Mouse (Mus musculus): ENCODE data around the gene Tbx3. TPM values are rescaled to one million over a fixed set of nuclear protein-coding genes. Genes with fewer than 3 reads are reported as not detected.
A peak's percentile ranks its signal among the peaks of the same experiment; 100 is the strongest.

Tbx3 gene
- polyA plus RNA-seq, 1 experiment from 2014 or later, result 22.6 TPM

GRCm38 (mm10) chr5:119683861-119684260 is 13.4 kb downstream of the Tbx3 start:
- Histone ChIP-seq H3K9ac (ENCODE audit: low read depth, low read length) (peak overlapping the region; percentile 74; the same call in 1 of the 2 replicates), H3K9me3 (ENCODE audit: control insufficient read depth, low read length) (no peaks in the 10 kb centered on the region), H3K27ac (replicated peaks; ENCODE audit: low read depth, low read length) (peak overlapping the region; percentile 88), H3K27me3 (replicated peaks; ENCODE audit: control insufficient read depth, insufficient read depth, low read length) (peaks cover 77% of the 10 kb centered on the region), H3K4me2 (ENCODE audit: low read depth, low read length) (peak overlapping the region; percentile 63), H3K4me3 (ENCODE audit: low read depth, low read length) (0 out of 2 replicates have a peak overlapping the region, but pooled peaks have one; percentile 40), H3K36me3 (ENCODE audit: control insufficient read depth, insufficient read depth, low read length) (peaks cover 25% of the 10 kb centered on the region), H3K4me1 (ENCODE audit: control insufficient read depth, insufficient read depth, low read length) (peaks cover 6% of the 10 kb centered on the region; the same call in 1 of the 2 replicates)
- 35% methylated on average over 5 of the region's 5 CpGs for WGBS
- DNase-seq (ENCODE audit: low spot score), result no peak
- ATAC-seq (ENCODE audit: low read depth), result no peak

GRCm38 (mm10) chr5:119684701-119685391 is 14.4 kb downstream of the Tbx3 start:
- Histone ChIP-seq H3K4me2 (ENCODE audit: low read depth, low read length) (peak overlapping the region; percentile 58), H3K9me3 (ENCODE audit: control insufficient read depth, low read length) (no peaks in the 10 kb centered on the region), H3K9ac (ENCODE audit: low read depth, low read length) (peak overlapping the region; percentile 52), H3K27me3 (replicated peaks; ENCODE audit: control insufficient read depth, insufficient read depth, low read length) (peaks cover 83% of the 10 kb centered on the region), H3K36me3 (ENCODE audit: control insufficient read depth, insufficient read depth, low read length) (peaks cover 24% of the 10 kb centered on the region), H3K27ac (replicated peaks; ENCODE audit: low read depth, low read length) (peak overlapping the region; percentile 88), H3K4me3 (ENCODE audit: low read depth, low read length) (peak overlapping the region; percentile 34; the same call in 1 of the 2 replicates), H3K4me1 (ENCODE audit: control insufficient read depth, insufficient read depth, low read length) (peaks cover 6% of the 10 kb centered on the region; the same call in 1 of the 2 replicates)
- ATAC-seq (ENCODE audit: low read depth) (no peak), DNase-seq (ENCODE audit: low spot score) (no peak)
- WGBS, result 10% methylated on average over 15 of the region's 15 CpGs

- H3K27ac ChIP-seq (replicated peaks; ENCODE audit: low read depth, low read length), result peak overlapping the region; percentile 88
- H3K4me3 ChIP-seq (ENCODE audit: low read depth, low read length), result peak overlapping the region; percentile 34
- peak overlapping the region; percentile 58 for H3K4me2 ChIP-seq (ENCODE audit: low read depth, low read length)
- WGBS, result 3% methylated on average over 19 of the region's 22 CpGs
- ATAC-seq (ENCODE audit: low read depth), result peak; percentile 38
- peaks cover 6% of the 10 kb centered on the region; the same call in 1 of the 2 replicates for H3K4me1 ChIP-seq (ENCODE audit: control insufficient read depth, insufficient read depth, low read length)
- H3K27me3 ChIP-seq (replicated peaks; ENCODE audit: control insufficient read depth, insufficient read depth, low read length), result peaks cover 81% of the 10 kb centered on the region
- no peak for DNase-seq (ENCODE audit: low spot score)
- H3K9me3 ChIP-seq (ENCODE audit: control insufficient read depth, low read length), result no peaks in the 10 kb centered on the region
- peaks cover 18% of the 10 kb centered on the region for H3K36me3 ChIP-seq (ENCODE audit: control insufficient read depth, insufficient read depth, low read length)
- H3K9ac ChIP-seq (ENCODE audit: low read depth, low read length), result peak overlapping the region; percentile 52
These were observed 15.2 kb downstream of the Tbx3 start for GRCm38 (mm10) chr5:119685446-119686198.

GRCm38 (mm10) chr5:119686199-119686964 is 15.9 kb downstream of the Tbx3 start:
- H3K4me1 ChIP-seq (ENCODE audit: control insufficient read depth, insufficient read depth, low read length), result peaks cover 6% of the 10 kb centered on the region; the same call in 1 of the 2 replicates
- H3K9me3 ChIP-seq (ENCODE audit: control insufficient read depth, low read length), result no peaks in the 10 kb centered on the region
- H3K27ac ChIP-seq (replicated peaks; ENCODE audit: low read depth, low read length), result peak overlapping the region; percentile 88
- no peak for ATAC-seq (ENCODE audit: low read depth)
- H3K27me3 ChIP-seq (replicated peaks; ENCODE audit: control insufficient read depth, insufficient read depth, low read length), result peaks cover 77% of the 10 kb centered on the region
- peak overlapping the region; percentile 34 for H3K4me3 ChIP-seq (ENCODE audit: low read depth, low read length)
- H3K9ac ChIP-seq (ENCODE audit: low read depth, low read length), result peak overlapping the region; percentile 60
- DNase-seq (ENCODE audit: low spot score), result no peak
- H3K36me3 ChIP-seq (ENCODE audit: control insufficient read depth, insufficient read depth, low read length), result peaks cover 15% of the 10 kb centered on the region
- peak overlapping the region; percentile 58 for H3K4me2 ChIP-seq (ENCODE audit: low read depth, low read length)
- WGBS, result 2% methylated on average over 29 of the region's 30 CpGs

- Histone ChIP-seq H3K4me2 (ENCODE audit: low read depth, low read length) (peak overlapping the region; percentile 58), H3K4me1 (ENCODE audit: control insufficient read depth, insufficient read depth, low read length) (peaks cover 6% of the 10 kb centered on the region; the same call in 1 of the 2 replicates), H3K4me3 (ENCODE audit: low read depth, low read length) (peak overlapping the region; percentile 34), H3K36me3 (ENCODE audit: control insufficient read depth, insufficient read depth, low read length) (peaks cover 11% of the 10 kb centered on the region), H3K27me3 (replicated peaks; ENCODE audit: control insufficient read depth, insufficient read depth, low read length) (peaks cover 69% of the 10 kb centered on the region), H3K9me3 (ENCODE audit: control insufficient read depth, low read length) (no peaks in the 10 kb centered on the region), H3K27ac (replicated peaks; ENCODE audit: low read depth, low read length) (peak overlapping the region; percentile 88; the same call in 1 of the 2 replicates), H3K9ac (ENCODE audit: low read depth, low read length) (peak overlapping the region; percentile 60)
- 5% methylated on average over 36 of the region's 36 CpGs for WGBS
- no peak; the same call in 1 of the 2 replicates for ATAC-seq (ENCODE audit: low read depth)
- no peak for DNase-seq (ENCODE audit: low spot score)
These were observed 16.8 kb downstream of the Tbx3 start for GRCm38 (mm10) chr5:119687005-119687855.

GRCm38 (mm10) chr5:119687856-119688206 is 17.4 kb downstream of the Tbx3 start:
- peaks cover 63% of the 10 kb centered on the region for H3K27me3 ChIP-seq (replicated peaks; ENCODE audit: control insufficient read depth, insufficient read depth, low read length)

GRCm38 (mm10) chr5:119688306-119688705 is 17.8 kb downstream of the Tbx3 start:
- DNase-seq (ENCODE audit: low spot score) (no peak), ATAC-seq (ENCODE audit: low read depth) (no peak)
- Histone ChIP-seq H3K4me1 (ENCODE audit: control insufficient read depth, insufficient read depth, low read length) (peaks cover 6% of the 10 kb centered on the region; the same call in 1 of the 2 replicates), H3K9ac (ENCODE audit: low read depth, low read length) (no peak overlapping the region), H3K36me3 (ENCODE audit: control insufficient read depth, insufficient read depth, low read length) (no peaks in the 10 kb centered on the region; the same call in 1 of the 2 replicates), H3K27me3 (replicated peaks; ENCODE audit: control insufficient read depth, insufficient read depth, low read length) (peaks cover 58% of the 10 kb centered on the region), H3K4me3 (ENCODE audit: low read depth, low read length) (no peak overlapping the region), H3K27ac (replicated peaks; ENCODE audit: low read depth, low read length) (no peak overlapping the region), H3K9me3 (ENCODE audit: control insufficient read depth, low read length) (no peaks in the 10 kb centered on the region), H3K4me2 (ENCODE audit: low read depth, low read length) (no peak overlapping the region)
- WGBS, result 26% methylated on average over 3 of the region's 3 CpGs

More at GRCm38 (mm10) chr5:119687856-119688206, 17.4 kb downstream of the Tbx3 start:
- Histone ChIP-seq H3K36me3 (ENCODE audit: control insufficient read depth, insufficient read depth, low read length) (peaks cover 5% of the 10 kb centered on the region), H3K9ac (ENCODE audit: low read depth, low read length) (peak overlapping the region; percentile 60; the same call in 1 of the 2 replicates), H3K4me1 (ENCODE audit: control insufficient read depth, insufficient read depth, low read length) (peaks cover 6% of the 10 kb centered on the region; the same call in 1 of the 2 replicates), H3K4me2 (ENCODE audit: low read depth, low read length) (peak overlapping the region; percentile 58), H3K9me3 (ENCODE audit: control insufficient read depth, low read length) (no peaks in the 10 kb centered on the region), H3K27ac (replicated peaks; ENCODE audit: low read depth, low read length) (0 out of 2 replicates have a peak overlapping the region, but pooled peaks have one; percentile 88), H3K4me3 (ENCODE audit: low read depth, low read length) (peak overlapping the region; percentile 34)
- no peak for ATAC-seq (ENCODE audit: low read depth)
- 15% methylated on average over 22 of the region's 22 CpGs for WGBS
- DNase-seq (ENCODE audit: low spot score), result no peak
